Mouse (Mus musculus) thymus, postnatal 36 days (tissue): Measurements from ENCODE around the gene Suclg1.

Experiments
- DNase-seq, 2 experiments: peaks; one replicate each; pipeline ENCODE4 v3.0.0; 2022; ENCODE audit warnings: mixed read lengths in 2 of 2

Gene Suclg1

DNA sequence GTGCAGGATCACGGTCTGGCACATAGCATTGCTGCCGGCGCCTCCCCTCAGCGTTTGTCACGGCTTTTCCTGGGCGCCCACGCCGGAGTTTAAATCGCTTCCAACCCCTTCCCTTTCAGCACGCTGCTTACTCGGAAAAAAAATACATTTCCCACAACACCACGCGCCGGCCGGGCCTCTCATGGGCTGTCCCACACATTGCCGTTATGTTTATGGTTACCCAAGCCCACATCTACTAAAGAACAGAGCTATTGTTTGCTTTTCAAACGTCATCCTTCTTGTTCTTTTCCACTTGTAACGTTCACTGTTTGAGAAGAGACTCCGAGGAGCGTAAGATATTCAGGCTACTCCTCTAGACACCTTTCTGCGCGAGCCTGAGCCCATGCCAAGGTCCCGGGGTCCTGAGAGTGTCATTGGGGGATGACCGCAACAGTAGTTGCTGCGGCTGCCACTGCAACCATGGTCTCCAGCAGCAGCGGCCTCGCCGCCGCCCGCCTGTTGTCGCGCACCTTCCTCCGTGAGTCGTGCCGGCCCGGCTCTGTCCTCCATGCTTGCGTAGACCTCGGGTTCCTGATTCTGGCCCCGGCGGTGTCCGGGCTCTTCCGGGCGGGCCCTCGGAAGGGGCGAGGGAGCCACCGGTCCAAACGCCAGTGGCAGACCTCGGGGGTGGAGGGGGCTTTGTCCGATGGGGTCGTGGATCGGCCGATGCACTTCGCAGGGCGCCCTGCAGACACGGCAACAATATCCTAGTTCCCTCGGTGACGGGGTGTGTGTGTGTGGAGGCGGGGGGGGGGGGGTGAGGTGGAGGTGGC is at the start of gene Suclg1:
TSS of gene Suclg1 (plus strand) at position 146 of the 812 bp plus-strand sequence.
- DNase-seq = peak; percentile 81

DNA sequence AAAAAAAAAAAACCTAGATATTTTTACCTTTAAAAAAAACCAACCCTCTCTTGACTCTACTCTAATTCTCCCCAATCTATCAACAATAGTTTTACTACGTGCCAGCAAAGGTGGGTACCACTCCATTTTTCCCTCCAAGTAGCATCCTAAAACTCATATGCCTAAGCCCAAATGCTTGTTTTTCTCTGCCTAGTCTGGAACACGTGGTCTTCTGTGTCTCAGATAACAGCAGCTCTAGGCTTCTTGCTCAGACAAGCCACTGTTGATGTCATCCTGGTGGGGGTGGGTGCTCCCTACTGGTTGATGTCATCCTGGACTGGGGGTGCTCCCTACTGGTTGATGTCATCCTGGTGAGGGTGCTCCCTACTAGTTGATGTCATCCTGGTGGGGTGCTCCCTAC is 44.5 kb upstream of the Suclg1 start:
- no peak for DNase-seq

DNA sequence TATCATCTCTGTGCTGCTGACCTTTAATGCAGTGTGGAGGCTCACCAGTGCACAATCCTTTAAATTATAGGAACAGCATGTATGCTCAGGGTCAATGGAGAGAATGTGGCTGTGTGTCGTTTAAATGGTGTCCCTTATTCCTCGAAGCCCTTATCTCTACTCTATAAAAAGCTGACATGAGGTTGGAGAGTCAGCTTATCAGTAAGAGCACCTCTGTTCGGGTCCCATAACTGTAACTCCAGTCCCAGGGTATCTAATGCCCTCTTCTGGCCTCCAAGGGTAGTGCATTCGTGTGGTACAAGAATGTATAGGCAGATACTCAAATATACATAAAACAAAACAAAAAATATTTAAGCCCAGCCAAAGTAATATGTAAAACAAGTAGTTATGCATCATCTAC is 43.2 kb upstream of the Suclg1 start:
- no peak for DNase-seq

DNA sequence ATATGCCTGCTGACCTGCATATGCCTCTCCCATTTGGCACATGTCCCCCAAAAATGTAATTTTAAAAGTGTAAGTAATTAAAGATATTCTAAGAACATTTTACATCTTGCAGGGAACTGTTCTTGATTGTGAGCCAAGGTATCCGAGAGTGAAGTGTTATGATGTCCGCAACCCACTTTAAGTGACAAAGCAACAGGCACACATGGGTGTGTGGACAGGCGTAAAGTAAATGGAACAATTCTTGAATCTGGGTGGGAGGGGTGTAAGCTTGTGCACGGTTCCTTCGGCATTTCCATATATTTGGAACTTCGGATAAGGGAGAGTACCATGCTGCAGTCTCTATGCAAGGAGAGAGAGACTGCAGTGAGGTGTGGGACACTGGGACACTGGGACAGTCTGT is 38.6 kb upstream of the Suclg1 start:
- no peak for DNase-seq

DNA sequence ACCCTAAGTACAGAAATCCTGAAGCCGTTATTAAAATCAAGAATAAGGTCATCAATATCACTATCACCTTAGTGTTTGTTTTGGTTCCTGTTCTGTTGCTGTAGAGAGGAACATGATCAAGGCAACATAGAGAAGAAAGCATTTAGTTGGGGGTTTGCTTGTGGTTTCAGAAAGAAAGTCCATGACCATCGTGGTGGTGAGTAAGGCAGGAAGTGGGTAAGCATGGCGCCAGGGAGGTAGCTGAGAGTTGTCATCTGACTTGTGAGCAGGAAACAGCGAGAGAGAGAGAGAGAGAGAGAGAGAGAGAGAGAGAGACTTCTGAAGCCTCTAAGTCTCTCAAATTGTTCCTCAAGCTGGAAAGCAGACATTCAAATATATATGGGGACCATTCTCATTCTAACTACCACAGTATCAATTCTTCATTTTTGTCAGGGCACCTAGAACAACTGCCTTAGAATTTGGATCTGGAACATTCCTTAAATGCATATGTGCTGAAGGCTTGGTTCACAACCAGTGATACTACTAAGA is 37.7 kb upstream of the Suclg1 start:
- peak; percentile 60 to 65 for DNase-seq

DNA sequence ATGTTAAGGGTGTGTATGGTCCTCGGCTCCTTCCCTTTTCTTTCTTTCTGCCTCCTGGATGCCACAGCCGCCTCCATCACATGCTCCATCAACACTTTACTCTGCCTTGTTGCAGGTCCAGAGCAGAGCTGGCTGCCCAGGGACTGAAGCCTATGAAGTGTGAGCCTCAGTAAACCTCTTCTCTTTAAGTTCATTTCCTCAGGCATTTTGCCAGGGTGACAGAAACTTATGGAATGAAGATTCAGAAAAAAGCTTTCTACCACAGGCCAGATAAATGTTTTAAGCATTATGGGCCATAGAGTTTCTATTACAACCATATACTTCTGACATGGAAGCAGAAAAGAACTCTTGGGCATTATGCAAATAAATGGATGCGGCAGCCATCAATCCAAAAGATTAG is 37.1 kb upstream of the Suclg1 start:
- no peak for DNase-seq

DNA sequence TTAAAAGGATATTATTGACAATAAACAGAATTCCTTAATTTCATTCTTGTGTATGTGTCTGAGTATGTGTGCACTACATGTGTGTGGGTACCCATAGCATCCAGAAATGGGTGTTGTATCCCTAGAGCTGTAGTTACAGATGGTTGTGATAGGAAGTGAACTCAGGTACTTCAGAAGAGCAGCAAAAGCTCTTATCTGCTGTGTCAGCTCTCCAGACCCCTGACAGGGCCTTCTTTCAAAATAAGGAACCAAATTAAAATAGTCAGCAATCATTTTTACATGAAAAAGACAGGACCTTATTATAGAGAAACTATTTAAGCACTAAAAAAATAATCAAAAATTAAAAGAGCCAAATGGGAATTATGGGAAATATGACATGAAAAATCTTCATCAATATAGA is 36.6 kb upstream of the Suclg1 start:
- no peak for DNase-seq

DNA sequence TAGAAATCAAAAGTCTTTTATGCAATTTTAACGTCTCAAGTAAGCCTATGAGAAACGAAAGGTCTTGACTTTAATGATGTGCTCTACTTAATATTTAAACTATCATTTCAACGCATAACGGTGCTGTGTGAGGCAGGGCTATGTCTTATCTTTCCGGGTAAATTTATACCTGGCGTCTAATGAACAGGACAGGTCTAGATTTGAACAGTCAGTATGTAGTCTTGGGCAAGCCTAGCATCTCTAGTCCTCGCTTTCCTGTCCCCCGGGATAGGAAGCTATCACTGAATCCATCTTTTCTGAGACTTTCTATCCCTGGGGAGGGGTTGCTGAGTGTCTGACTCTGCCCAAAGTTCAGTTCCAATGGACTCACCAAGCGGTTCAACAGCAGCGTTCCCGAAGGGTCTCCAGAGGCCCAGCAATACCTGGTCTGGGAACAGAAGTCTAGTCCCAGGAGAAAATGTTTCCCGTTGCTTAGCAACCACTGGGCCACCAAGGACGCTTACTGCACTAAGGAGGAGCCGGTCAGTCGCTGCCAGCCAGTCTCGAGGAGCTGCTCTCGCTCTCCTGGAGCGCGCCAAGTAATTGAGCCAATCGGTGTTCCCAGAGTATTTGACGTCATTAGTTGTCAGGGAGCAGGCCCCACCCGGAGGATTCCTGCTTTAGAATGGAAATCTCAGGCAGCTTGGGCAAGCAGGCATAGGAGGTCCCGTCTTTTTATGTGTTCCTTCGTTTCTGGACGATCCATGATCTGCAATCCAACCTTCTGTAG is 26.8 kb upstream of the Suclg1 start, which contains the start of gene Dnah6:
TSS of gene Dnah6 (minus strand) at position 463 of the 769 bp plus-strand sequence.
- DNase-seq = peak; percentile 45 to 52

DNA sequence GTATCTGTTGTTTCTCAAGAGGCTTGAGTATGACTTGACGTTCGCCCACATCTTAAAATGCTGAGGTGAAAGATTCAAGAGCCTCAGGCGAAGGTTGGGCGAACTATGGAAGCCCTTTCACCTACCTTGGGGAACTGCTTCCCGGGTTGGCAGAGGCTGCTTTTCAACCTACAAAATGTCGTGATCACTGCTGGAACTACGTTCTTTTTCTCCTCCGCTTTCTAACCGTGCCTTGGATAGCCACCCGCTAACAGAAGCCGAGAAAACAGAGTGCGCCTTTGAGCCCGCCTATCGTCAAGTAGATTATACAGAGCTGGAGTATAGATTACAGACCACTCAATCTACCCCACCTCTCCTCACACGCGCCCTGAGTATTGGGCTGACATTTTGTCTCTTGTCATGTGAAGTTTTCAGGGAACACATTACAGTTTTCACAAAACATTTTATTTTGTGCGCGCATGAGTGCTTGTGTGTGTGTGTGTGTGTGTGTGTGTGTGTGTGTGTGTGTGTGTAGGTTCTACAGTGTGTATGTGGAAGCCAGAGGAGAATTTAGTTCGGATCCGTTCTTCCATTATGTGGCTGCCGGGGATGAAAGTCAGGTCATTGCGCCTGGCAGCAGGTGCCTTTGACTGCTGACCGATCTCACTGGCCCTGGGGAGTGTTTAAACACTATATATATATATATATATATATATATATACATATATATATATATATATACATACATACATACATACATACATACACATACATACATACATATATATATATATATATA is 26.0 kb upstream of the Suclg1 start:
- DNase-seq = no peak

DNA sequence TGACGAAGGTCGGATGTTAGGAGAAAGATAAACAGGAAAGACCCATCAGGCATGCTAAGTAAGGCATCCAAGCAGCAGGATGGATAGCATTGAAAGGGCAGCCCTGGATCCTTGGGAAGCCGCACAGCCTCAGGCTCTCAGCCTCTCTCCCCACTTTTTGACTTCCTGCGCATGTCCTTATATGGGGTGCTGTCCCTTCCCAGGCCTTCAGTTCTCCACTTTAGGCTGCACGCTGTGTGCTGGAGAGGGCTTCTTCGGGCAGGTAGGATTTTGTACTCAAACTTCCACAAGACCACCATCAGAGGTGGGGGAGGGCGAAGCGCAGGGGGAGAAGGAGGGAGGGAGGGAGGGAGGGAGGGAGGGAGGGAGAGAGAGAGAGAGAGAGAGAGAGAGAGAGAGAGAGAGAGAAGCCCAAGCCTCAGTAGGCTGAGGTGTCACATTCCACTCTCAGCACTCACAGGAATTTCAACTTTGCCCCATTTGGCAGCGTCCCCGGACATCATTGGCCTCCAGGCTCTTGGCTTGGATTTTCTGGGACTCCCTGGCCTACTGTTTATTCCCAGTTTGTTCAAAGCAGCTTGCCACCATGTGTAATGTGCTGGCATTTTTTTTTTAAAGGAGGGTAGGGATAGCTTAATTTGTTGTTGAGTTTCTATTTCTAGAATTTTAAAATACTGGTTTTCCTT is 25.2 kb upstream of the Suclg1 start:
- no peak for DNase-seq

DNA sequence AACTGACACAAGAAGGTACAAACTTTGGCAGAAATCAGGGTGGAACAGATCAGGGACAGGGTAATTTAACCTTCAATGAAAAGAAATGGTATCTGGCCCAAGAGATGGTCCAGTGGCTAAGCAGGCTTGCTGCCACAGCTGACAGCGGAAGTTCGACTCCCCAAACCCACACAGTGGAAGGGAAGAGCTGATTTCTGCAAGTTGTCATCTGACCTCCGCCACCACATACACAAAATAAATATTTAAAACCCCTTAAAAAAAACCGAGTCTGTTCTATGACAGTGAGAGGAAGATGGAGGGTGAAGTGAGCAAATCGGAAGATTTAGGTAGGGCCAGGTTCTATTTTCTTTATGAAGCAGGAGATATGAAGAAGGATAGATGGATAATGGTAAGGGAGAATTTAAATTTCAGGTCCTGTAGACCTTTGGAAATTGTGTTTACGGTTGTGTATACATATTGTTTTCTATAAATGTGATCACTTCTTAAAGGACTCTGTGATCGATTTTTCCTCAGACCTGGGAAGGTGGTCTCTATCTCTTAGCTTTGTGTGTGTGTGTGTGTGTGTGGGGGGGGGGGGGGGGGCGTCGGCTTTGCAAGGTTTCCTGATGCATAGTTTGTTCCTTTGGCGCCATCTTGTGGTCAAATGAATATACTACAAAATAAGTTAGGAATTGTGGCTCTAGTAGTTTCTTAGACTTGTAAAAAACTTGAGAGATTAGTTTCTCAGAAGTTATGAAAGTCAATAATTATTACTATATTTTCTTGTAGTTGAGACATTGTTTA is 20.6 kb upstream of the Suclg1 start:
- no peak for DNase-seq

DNA sequence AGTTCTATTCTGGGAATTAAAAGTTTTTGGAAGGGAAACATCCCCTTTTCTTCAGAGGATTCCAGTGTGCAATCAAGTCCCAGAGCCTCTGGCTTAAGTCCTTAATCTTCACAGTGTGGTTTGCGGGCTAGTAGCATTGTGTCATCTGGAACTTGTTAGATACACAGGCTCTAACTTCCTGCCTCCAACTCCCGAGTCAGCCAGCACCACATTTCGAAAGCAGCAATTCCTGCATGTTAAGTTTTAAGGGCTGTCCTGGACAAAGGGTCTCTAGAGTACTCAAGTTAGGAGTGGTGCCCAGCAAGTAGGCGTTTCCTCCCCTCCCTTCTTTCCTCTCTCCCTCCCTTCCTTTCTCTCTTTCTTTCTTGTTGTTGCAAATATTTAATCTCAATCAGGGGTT is 19.8 kb upstream of the Suclg1 start:
- DNase-seq = no peak

DNA sequence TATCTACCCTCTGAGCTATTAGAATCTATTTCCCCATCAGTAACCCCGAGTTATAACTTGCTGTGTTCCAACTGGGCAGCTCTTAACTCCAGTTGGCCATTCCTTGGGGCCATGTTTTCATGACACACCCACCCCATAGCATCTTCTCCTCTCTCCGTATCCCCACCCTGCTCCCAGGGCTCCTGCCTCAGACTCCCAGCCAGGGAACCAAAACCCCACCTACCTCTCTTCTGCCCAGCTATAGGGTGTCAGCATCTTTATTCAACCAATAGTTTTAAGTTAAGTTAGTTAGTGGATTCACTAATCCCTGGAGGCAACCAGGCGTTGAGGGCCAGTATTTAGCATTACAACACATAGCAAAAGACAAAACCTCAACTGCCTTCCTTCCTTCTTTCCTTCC is 19.3 kb upstream of the Suclg1 start:
- DNase-seq = no peak

DNA sequence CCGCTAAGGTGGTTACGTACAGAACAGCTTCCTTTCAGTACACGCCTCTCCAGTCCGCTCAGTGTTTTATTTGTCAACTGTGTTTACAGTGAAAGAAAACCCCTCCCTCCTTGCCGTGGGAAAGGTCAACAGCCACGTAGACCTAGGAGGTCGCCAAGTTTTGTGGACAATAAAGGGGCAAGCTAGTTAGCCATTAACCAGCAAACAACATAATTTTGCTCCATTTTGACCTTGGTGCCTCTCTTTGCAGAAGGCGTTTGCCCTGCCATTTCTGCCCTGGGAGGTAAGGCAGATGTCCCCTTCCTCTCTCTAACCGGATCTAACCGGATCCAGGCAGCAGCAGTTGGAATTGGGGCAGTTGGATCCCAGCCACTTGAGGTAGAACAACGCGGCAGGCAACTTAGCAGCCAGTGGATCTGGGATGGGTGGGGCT is 16.0 kb upstream of the Suclg1 start:
- DNase-seq = no peak

DNA sequence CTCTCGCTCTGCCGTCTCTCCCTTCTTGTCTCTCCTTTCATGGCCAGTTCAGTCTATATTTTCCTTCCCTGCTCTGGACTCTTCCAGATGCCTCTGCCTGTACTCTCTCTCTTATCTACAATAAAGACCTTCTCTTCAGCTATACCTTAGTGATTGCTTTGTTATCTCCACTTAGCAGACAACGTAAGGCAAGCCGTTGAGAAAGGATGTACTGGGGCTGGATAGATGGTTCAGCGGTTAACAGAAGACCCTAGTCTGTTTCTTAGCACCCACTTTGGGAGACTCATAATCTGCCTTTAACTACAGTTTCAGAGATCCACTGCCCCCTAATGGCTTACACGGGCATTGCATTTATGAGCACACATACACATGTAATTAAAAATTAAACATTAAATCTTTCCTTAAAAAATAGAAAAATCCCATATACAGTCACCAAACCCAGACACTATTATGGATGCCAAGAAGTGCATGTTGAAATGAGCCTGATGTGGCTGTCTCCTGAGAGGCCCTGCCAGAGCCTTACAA is 14.9 kb upstream of the Suclg1 start:
- peak in 1 of 2 experiments; percentile 25 for DNase-seq

DNA sequence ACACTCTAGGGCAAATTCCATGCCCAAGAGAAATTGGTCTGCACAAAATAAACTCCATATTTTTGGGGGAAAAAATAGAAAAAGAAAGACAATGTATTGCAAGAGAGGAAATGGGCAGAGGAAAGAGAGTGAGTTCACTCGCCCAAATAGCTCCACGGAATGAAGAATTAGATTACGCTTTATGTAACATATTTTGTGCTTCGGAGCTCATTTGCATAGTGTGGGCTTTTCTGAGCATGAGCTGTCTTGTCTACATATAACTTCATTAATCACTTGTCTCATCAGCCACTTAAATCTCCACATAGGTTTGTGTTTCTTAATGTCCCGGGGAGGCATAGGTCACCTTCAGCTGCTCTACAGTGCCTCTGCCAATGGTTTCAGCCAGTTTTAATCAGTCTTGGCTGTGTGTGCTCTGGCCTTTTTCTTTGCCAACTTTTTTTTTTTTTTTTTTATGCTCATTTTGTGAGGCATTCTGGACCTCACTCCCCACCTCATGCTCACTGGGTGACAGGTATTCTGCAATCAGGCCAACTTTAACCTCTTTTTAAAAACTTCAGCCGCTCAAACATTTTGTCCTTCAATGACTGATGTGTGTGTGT is 13.8 kb upstream of the Suclg1 start:
- DNase-seq = no peak

DNA sequence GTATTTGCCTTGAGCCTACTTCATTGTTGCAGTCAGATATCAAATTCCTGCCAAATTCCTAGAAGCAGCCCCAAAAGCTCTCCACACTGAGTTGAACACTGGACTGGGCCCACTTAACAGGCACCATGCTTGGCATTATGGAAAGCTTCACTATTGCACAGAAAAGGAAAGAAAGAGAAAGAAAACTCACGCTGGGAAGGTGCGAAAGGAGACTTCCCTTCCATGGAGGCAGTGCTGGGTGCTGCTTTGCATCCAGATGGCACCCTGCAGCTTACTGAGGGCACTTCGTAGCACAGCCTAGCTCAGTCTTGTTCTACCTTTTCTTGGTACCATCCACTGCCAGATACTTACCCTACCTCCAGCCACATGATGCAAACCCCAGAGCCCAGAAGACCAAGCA is 12.5 kb upstream of the Suclg1 start:
- no peak for DNase-seq

DNA sequence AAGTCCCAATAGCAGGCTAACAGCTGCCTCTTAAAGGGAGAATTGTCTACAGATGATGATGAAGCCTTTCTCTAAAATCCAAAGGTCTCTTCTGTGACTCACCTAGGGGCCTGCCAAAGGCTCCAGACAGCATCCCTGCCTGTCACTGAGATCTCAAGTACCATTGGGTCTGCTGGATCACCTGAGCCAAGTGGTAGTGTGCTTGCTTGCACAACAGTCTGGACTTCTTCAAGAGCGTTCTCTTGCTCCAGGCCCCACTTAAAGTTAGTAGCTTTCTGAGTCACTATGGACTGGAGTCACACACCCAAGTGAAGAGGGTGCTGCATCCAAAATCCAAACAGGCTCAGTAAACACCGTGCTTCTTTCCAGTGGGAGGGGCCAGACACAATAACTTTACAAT is 1.4 kb upstream of the Suclg1 start:
- DNase-seq = no peak

DNA sequence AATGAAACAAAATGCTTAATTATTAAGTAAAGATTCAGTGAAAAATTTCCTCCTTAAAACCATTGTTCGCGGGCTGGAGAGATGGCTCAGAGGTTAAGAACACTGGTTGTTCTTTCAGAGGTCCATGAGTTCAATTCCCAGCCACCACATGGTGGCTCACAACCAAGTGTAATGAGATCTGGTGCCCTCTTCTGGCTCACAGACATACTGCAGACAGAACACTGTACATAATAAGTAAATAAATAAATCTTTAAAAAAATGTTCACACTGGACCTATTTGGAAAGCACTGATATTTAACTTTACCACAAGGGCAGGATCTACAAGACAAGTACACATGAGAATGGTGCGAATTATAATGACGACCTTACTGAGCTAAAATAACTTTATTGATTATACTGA is 730 bp upstream of the Suclg1 start:
- DNase-seq = peak in 1 of 2 experiments; percentile 18

DNA sequence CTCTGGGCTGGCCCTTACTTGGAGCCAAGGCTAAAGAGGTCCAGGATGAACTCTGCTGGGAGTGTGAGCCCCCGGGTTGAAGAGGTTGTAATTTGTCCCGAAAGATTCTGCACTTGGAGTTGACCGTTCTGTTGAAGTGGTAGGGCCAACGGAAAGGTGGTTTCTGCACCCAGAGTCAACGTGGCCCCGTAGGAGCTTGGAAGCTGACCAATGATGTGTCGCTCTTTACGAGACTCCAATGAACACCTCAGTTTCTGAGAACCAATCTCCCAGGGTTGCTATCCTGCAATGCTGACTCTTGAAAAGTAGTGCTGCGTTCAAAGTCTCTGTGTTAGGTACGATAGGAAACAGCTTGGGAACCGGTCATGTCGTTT is 854 bp downstream of the Suclg1 start:
- DNase-seq = peak in 1 of 2 experiments; percentile 5

DNA sequence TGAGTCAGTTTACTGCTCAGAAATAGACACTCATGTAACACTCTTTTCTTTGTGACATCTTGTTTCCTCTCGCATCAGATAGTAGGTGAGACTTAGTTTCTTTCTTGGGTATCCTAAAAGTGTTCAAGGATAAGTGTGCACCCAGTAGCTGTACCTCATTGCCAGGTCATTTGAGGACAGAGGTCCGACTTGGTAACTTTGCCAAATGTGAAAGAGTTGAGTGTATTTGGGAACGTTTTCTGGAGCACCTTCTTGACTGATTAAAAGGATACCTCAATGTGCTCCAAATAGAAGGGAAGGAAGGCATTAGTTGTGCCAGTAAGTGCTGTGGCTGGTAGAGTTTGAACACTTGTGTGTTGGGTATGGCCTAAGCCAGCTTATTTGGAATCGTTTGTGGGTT is 1.7 kb downstream of the Suclg1 start:
- no peak for DNase-seq
